Mouse (Mus musculus) limb, embryonic 12.5 days (tissue): ENCODE measurements at regions not wholly inside any gene's neighbourhood (a gene's known extent, or its start where the extent isn't known, plus 50 kb on each side); places are given as distances from the start of the nearest gene placed in this dataset.

Experiments
- ATAC-seq: fragments of 200-750 bp; cut with Nextera tagmentation; 2 replicates; pipeline ENCODE4 v1.8.0; 2017; ENCODE audit warnings: low read depth, moderate TSS enrichment; ENCODE audit not compliant: insufficient number of reproducible peaks, insufficient read depth, low FRiP score, low TSS enrichment
- H3K27ac ChIP-seq: fragments of 300-500 bp; sonication (generic); 2 replicates; pipeline ENCODE4 v1.5.1; 2016; ENCODE audit warnings: mild to moderate bottlenecking, moderate library complexity
- H3K27me3 ChIP-seq: fragments of 300-500 bp; sonication (generic); 2 replicates; pipeline ENCODE4 v1.6.1; 2016; ENCODE audit warnings: mild to moderate bottlenecking, moderate library complexity
- H3K36me3 ChIP-seq: fragments of 300-500 bp; sonication (generic); 2 replicates; pipeline ENCODE4 v1.6.1; 2016; ENCODE audit warnings: mild to moderate bottlenecking, moderate library complexity
- H3K4me1 ChIP-seq: fragments of 300-500 bp; sonication (generic); replicated peaks from 2 replicates; pipeline ENCODE4 v1.6.1; 2016
- H3K4me2 ChIP-seq: fragments of 300-500 bp; sonication (generic); 2 replicates; pipeline ENCODE4 v1.6.1; 2016; ENCODE audit warnings: mild to moderate bottlenecking, moderate library complexity
- H3K4me3 ChIP-seq: fragments of 300-500 bp; sonication (generic); replicated peaks from 2 replicates; pipeline ENCODE4 v1.5.1; 2016; ENCODE audit warnings: mild to moderate bottlenecking
- H3K9ac ChIP-seq: fragments of 300-500 bp; sonication (generic); replicated peaks from 2 replicates; pipeline ENCODE4 v1.6.1; 2016; ENCODE audit warnings: mild to moderate bottlenecking, moderate library complexity
- H3K9me3 ChIP-seq: fragments of 300-500 bp; sonication (generic); 2 replicates; pipeline ENCODE4 v1.6.1; 2016; ENCODE audit warnings: mild to moderate bottlenecking, moderate library complexity
- WGBS: fragments of 180-500 bp; shearing (Covaris S2); methylation state at CpG from one replicate; pipeline ENCODE4 v1.1.7; 2016; 5-methylcytosine and 5-hydroxymethylcytosine counted together

DNA sequence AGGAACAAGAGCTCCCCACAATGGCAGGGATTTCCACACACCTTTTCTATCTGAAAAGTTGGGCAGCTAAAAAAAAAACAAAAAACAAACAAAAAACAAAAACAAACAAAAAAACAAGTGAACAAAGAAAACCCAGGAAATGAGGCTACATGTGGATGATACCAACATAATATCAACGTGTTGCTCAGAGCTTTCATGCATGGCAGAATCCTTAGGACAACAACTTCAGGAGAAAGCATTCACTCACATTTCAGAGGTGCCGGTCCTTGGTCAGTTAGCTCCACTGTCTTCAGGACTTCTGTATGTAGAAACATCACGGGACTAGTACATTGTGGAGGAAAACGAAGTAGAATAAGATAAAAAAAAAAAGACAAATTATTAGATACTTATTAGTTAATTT is 94.8 kb upstream of the Cpm start:
- Histone ChIP-seq H3K4me2 (no peak overlapping the region), H3K9me3 (no peaks in the 10 kb centered on the region; the same call in 1 of the 2 replicates), H3K4me1 (peaks cover 18% of the 10 kb centered on the region), H3K9ac (no peak overlapping the region), H3K27me3 (no peaks in the 10 kb centered on the region), H3K27ac (no peak overlapping the region), H3K4me3 (no peak overlapping the region), H3K36me3 (no peaks in the 10 kb centered on the region)
- no peak for ATAC-seq
- 88% methylated on average over 4 of the region's 4 CpGs for WGBS

DNA sequence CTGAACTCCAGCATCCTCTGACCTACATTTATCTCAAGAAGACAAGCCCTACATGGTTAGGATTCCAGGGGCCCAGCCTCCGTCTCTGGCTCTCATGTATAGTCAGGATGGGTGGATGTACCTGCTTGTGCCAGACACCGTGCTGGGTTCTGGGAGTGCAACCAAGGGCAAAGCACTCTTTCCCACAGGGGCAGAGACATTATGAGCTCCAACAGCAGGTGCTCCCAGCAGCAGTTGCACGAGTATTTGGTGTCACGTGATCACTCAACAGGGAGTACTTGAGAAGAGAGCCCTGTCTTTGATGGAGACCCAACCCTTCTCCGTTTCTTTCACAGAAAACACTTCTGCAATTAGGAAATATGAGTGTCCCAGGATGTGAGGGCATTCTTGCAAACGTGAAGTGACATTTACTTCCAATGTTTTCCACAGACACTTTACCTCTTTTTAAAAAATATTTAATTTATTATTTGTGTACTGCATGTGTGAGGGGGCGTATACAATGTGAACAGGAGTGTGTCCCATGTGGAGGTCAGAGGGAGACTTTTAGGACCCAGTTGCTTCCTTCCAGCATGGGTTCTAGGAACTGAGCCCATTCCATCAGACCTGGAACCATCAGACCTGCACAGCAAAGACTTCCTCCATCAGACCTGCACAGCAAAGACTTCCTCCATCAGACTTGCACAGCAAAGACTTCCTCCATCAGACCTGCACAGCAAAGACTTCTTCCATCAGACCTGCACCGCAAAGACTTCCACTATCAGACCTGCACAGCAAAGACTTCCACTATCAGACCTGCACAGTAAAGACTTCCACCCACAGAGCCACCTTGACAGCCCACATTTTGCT is 95.5 kb upstream of the Cpm start:
- Histone ChIP-seq H3K27ac (no peak overlapping the region), H3K4me1 (peaks cover 18% of the 10 kb centered on the region), H3K9ac (no peak overlapping the region), H3K27me3 (no peaks in the 10 kb centered on the region), H3K4me2 (no peak overlapping the region), H3K36me3 (no peaks in the 10 kb centered on the region), H3K4me3 (no peak overlapping the region), H3K9me3 (no peaks in the 10 kb centered on the region; the same call in 1 of the 2 replicates)
- 85% methylated on average over 8 of the region's 8 CpGs for WGBS
- ATAC-seq = no peak

DNA sequence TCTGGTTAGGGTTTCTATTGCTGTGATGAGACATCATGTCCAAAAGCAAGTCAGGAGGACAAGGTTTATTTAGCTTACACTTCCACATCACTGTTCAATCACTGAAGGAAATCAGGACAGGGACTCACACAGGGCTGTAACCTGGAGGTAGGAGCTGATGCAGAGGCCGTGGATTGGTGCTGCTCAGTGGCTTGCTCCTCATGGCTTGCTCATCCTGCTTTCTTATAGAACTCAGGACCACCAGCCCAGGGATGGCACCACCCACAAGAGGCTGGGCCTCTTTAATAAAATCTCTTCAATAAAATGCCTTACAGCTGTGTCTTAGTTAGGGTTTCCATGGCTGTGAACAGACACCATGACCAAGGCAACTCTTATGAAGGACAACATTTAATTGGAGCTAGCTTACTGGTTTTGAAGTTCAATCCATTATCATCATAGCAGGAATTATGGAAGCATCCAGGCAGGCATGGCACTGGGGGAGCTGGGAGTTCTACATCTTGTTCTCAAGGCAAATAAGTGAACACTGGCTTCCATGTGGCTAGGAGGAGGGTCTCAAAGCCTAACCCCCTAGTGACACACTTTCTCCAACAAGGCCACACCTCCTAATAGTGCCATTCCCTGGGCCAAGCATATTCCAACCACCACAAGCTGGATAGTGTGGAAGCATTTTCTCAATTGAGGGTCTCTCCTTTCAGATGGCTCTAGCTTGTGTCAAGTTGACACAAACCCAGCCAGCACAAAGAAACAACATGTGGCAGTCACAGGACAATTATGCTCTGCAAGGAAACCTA is 96.4 kb upstream of the Cpm start:
- WGBS = 88% methylated on average over 1 of the region's 1 CpGs
- Histone ChIP-seq H3K27me3 (no peaks in the 10 kb centered on the region), H3K4me1 (peaks cover 18% of the 10 kb centered on the region), H3K9me3 (no peaks in the 10 kb centered on the region; the same call in 1 of the 2 replicates), H3K27ac (no peak overlapping the region), H3K4me2 (no peak overlapping the region), H3K36me3 (no peaks in the 10 kb centered on the region), H3K4me3 (no peak overlapping the region), H3K9ac (no peak overlapping the region)
- no peak for ATAC-seq

DNA sequence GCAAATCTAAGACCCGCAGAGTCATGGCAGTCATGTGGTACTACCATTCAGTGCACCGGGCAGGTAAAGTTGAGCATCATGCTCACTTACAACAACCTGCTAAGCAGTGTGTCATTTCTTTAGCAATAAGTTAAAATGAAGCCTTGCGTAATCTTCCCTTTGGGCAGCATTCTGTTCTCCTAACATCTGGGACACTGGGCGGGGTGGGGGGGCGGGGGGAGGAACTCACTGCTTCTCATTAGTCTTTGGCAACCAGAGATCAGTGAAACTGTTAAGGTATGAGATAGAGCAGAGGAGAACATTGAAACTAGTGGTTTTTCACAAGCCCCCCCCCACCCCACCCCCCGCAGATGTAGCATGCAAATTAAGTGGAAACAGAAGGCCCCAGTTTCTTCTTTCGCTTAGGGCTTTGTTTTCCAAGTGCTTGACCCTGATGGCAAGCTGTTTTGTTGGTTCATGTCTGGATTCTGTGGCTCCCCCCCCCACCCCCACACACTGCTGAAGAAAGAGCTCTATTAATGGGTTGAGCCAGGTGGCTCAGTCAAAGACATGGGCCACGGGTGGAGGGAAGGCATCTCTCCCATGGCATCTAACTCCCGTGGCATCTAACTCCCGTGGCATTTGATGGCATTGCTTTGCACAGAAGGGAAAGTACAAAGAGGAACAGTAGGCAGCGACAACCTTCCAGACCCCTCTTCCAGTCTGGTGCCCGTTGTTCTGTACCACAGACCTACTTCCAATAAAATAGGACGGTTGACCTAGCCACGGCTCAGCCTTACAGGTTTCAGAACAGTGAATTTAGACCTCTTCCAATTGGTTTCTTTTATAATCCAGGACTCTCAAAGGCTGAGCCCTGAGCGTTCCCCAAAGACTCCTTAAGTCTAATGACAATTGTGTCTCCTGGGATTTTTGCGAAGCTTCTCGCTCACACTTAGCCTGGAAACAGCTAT is 97.2 kb upstream of the Cpm start:
- Histone ChIP-seq H3K36me3 (no peaks in the 10 kb centered on the region), H3K4me3 (no peak overlapping the region), H3K27me3 (no peaks in the 10 kb centered on the region), H3K9ac (no peak overlapping the region), H3K27ac (0 out of 2 replicates have a peak overlapping the region, but pooled peaks have one; percentile 7), H3K9me3 (no peaks in the 10 kb centered on the region; the same call in 1 of the 2 replicates), H3K4me1 (peaks cover 18% of the 10 kb centered on the region), H3K4me2 (no peak overlapping the region)
- WGBS = 72% methylated on average over 17 of the region's 17 CpGs
- ATAC-seq = no peak

DNA sequence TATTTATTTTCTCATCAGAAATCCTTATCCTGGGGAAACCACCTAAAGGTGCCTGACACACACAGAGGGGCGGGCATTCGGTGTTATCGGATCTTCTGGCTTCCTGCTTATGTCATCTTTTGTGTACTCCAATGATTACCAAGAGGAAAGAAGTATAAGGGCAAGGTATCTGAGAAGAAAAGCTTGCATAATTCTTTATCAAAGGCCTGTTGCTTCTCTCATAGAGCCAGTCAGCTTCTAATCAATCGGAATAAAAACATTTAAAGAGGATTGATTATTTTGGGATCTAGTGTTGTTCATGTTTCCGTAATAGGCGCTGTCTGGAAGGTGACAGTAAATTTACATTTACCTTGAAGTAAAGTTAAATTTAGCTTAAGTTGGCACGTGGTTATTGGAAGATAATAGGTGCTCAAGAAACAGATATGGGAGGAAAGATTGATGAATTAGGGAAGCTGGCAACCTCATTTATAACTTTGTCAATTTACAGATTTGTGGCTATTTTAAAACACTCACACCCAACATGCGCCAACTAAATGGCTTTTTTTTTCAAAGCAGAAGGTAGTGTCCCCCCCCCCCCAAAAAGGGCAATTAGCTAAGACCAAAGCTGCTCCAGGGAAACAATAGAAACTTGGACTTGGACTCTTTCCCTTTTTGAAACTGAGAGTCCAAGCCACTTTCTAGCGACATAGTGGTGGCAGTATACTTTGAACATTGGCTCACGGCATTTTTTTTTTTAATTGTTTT is 98.3 kb upstream of the Cpm start:
- H3K36me3 ChIP-seq = no peaks in the 10 kb centered on the region
- no peak overlapping the region for H3K27ac ChIP-seq
- H3K9ac ChIP-seq = no peak overlapping the region
- no peak for ATAC-seq
- no peaks in the 10 kb centered on the region for H3K27me3 ChIP-seq
- WGBS = 86% methylated on average over 10 of the region's 10 CpGs
- no peaks in the 10 kb centered on the region for H3K9me3 ChIP-seq
- peaks cover 23% of the 10 kb centered on the region for H3K4me1 ChIP-seq
- H3K4me2 ChIP-seq = no peak overlapping the region
- H3K4me3 ChIP-seq = no peak overlapping the region

DNA sequence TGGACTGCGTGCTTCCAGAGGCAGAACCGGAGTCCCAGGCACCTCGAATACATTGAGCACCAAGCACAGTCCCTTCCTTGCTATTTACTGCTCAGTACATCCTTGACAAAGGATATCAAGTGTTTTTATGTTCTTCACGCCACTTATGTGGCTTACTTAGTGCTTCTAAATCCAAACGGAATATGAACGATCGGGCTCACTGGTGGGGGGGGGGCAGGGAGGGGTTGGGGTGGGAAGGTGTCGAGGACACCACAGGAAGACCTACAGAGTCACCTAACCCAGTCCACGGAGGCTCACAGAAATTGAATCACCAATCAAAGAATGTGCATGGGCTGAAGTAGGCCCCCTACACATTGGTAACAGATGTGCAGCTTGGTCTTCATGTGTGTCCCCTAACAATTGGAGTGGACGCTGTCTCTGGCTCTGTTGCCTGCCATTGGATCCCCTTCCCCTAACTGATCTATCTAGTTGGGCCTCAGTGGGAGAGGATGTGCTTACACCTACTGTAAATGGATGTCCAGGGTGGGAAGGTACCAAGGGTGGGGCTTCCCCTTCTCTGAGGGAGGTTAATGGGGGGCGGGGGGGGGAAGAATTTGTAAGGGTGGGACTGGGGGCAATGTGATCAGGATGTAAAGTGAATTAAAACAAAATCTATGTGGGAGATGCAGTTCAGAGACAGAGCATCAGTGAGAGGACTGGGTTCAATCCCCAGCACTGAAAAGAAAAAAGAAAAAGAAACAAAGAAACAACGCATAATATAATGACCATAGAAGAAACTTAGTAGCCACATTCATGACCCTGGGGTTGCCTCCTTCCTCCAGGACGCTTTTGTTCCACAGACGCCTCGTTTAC is 99.1 kb upstream of the Cpm start:
- 71% methylated on average over 15 of the region's 15 CpGs for WGBS
- Histone ChIP-seq H3K4me2 (no peak overlapping the region), H3K36me3 (no peaks in the 10 kb centered on the region), H3K4me1 (peaks cover 27% of the 10 kb centered on the region), H3K9ac (no peak overlapping the region), H3K27me3 (no peaks in the 10 kb centered on the region), H3K4me3 (no peak overlapping the region), H3K27ac (no peak overlapping the region), H3K9me3 (no peaks in the 10 kb centered on the region)
- no peak for ATAC-seq

DNA sequence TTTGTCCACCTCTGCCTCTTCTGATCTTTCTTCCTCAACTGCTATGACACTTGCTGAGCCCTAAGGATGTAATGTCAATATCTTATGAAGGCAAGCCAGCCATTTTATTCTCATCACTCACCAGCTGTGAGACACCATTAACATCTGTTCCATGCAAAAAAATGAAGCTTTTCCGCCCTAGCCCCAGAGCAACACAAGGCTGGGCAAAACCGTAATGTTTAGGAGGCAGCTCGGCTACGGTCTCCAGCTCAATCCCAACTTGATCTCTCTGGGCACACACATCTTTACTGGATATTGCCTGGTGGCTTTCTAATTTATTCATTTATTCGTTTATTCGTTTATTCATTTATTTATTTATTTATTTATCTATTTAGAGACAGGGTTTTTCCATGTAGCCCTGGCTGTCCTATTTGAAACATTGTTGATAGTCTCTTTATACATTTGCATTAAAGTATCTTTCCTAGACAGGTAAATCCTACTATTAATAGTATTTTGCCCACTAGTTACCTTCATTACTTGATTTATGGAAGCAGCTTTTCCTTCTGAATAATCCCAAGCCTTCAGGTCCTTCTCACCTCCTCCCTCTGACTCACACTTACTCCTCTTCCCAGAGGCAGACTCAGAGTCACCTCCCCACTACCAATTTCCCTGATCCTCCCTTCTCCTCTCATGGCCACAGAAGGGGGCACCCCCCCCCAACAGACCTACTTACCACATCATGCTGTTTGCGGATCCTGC is 99.9 kb upstream of the Cpm start:
- Histone ChIP-seq H3K4me1 (peaks cover 29% of the 10 kb centered on the region), H3K4me3 (no peak overlapping the region), H3K27me3 (no peaks in the 10 kb centered on the region), H3K4me2 (no peak overlapping the region), H3K36me3 (no peaks in the 10 kb centered on the region), H3K9me3 (no peaks in the 10 kb centered on the region), H3K27ac (no peak overlapping the region), H3K9ac (no peak overlapping the region)
- 78% methylated on average over 7 of the region's 7 CpGs for WGBS
- no peak for ATAC-seq

DNA sequence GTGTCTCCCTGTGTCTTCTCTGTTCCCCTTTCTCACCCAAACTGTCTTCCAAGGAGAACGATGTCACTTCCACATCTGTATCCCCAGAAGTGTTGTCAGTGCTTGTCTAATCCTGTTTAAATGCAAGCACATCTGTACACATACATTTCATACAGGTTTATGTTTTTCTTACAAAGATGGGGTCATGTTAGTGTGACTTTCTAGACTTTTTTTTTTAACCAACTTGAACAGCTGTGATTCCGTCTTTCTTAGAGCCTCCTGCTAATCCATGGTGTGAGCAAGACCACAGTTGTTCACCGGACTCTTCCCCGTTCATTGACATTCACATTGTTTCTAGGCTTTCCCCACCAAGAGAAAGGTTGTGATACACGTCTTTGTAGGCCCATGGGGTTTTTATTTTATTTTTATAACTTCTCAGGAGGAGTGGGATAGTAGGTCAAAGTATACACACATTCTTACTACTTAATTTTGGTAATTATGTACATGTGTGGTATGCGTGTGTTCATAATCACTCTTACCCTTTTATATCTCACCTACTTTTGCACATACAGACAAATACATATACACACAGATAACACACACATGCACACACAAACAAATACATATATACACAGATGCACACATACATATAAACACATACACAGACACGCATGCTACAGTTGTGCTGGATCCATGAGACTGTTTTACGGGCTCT is 100.6 kb upstream of the Cpm start:
- no peaks in the 10 kb centered on the region for H3K9me3 ChIP-seq
- ATAC-seq = no peak
- H3K36me3 ChIP-seq = no peaks in the 10 kb centered on the region
- no peak overlapping the region for H3K4me3 ChIP-seq
- H3K27me3 ChIP-seq = no peaks in the 10 kb centered on the region
- H3K9ac ChIP-seq = no peak overlapping the region
- H3K4me1 ChIP-seq = peaks cover 29% of the 10 kb centered on the region
- 82% methylated on average over 8 of the region's 8 CpGs for WGBS
- H3K27ac ChIP-seq = no peak overlapping the region
- no peak overlapping the region for H3K4me2 ChIP-seq

DNA sequence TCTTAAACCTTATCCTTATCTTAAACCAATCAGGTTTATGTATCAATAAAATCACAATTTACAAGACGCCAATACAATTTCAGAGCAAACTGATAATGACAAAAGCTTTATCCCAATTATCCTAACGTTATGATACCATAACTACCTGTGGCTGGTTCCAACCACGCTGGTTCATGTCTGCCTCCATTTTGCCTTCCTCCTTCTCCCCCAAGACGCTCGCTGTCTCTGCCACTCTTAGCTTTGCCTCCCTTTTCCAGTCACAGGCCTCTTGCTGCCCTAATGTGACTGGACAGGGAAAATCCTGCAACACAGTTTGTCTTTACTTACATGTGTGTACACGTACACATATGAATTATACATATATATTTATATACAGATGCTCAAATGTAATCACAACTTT is 101.3 kb upstream of the Cpm start:
- no peak overlapping the region for H3K4me3 ChIP-seq
- WGBS = 86% methylated on average over 6 of the region's 6 CpGs
- no peak overlapping the region for H3K27ac ChIP-seq
- no peaks in the 10 kb centered on the region for H3K9me3 ChIP-seq
- H3K9ac ChIP-seq = no peak overlapping the region
- H3K4me2 ChIP-seq = no peak overlapping the region
- H3K4me1 ChIP-seq = peaks cover 29% of the 10 kb centered on the region
- ATAC-seq = no peak
- no peaks in the 10 kb centered on the region for H3K36me3 ChIP-seq
- no peaks in the 10 kb centered on the region for H3K27me3 ChIP-seq
